ENCODE assay signal across 16 mouse cellular contexts in the genomic region with DNA sequence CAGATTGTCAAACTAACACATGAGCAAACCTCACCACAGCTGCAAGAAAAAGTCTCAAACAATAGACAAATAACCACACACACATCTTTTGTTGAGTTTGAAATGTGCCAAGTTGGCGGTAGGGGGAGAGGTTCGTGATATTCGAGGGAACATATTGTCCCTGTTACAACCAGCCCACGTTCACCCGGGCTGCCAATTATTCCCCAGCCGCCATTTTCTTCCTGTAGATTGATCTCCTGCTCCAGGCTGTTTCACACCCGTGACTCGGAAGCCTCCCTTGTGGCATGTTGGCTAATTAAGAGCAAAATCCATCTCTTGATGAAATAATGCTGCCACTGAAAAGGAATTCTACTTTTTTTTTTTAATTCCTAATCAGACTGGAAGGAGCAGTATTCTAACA.
DNase-seq lines count a peak whose midpoint lies in the region; ATAC-seq lines count a peak whose summit lies in the region.
"Had no signal": no experiment of that assay in that cellular context is flagged by ENCODE, and none has a peak within 500 bp of the region (broad histone marks: within the 10 kb centered on the region; RNA-seq: fewer than 3 reads in every experiment).

No protein-coding gene starts in this region.

- no peaks in the 10 kb centered on the region for H3K9me3 ChIP-seq in forebrain, embryonic 12.5 days
- no peaks in the 10 kb centered on the region for H3K9me3 ChIP-seq in hindbrain, embryonic 14.5 days (ENCODE audit: control insufficient read depth, low read length)
- H3K9me3 ChIP-seq: G1E; limb, embryonic 12.5 days had no signal

- peak; percentile 70; the same call in 1 of the 2 replicates for ATAC-seq in forebrain, embryonic 12.5 days (ENCODE audit: low FRiP score)
- peak; percentile 59 for ATAC-seq in hindbrain, embryonic 14.5 days (ENCODE audit: low FRiP score)
- ATAC-seq: intestine, embryonic 16.5 days had no signal

- peak; percentile 13 to 38 for DNase-seq in left cerebral cortex, postnatal 14 days (ENCODE audit: low spot score in 2 of 2)
- DNase-seq in left cerebral cortex, adult 11 months (ENCODE audit: low spot score) = no peak
- DNase-seq in hindbrain, embryonic 14.5 days (ENCODE audit: low spot score) = peak; percentile 67
- peak; percentile 26 for DNase-seq in layer of hippocampus, postnatal 36 days
- DNase-seq in spleen, postnatal 4 days (ENCODE audit: low spot score in 2 of 2) = no peak
- no peak for DNase-seq in adrenal gland, postnatal 4 days (ENCODE audit: low spot score in 2 of 2)
- no peak for DNase-seq in testis, postnatal 14 days (ENCODE audit: low spot score)
- DNase-seq: adrenal gland, postnatal 25 days; cerebellum, adult 11-12 months; heart, postnatal 14 days; kidney, postnatal 25 days; lung, postnatal 36 days had no signal

- no peaks in the 10 kb centered on the region for H3K36me3 ChIP-seq in forebrain, embryonic 12.5 days (replicated peaks)
- no peaks in the 10 kb centered on the region for H3K36me3 ChIP-seq in hindbrain, embryonic 14.5 days (replicated peaks; ENCODE audit: control insufficient read depth, insufficient read depth)
- H3K36me3 ChIP-seq: G1E; limb, embryonic 12.5 days had no signal

- no peak overlapping the region for H3K4me3 ChIP-seq in forebrain, embryonic 12.5 days (replicated peaks)
- H3K4me3 ChIP-seq in hindbrain, embryonic 14.5 days (replicated peaks; ENCODE audit: low read length) = no peak overlapping the region
- H3K4me3 ChIP-seq: limb, embryonic 12.5 days had no signal

- H3K27ac ChIP-seq in forebrain, embryonic 12.5 days = 0 out of 2 replicates have a peak overlapping the region, but pooled peaks have one; percentile 76
- peak overlapping the region; percentile 70; the same call in 1 of the 2 replicates for H3K27ac ChIP-seq in hindbrain, embryonic 14.5 days
- H3K27ac ChIP-seq: limb, embryonic 12.5 days had no signal

- no peak overlapping the region for H3K9ac ChIP-seq in forebrain, embryonic 12.5 days
- no peak overlapping the region; the same call in 1 of the 2 replicates for H3K9ac ChIP-seq in hindbrain, embryonic 14.5 days
- H3K9ac ChIP-seq: limb, embryonic 12.5 days had no signal

- intact Hi-C loops in left cerebral cortex, postnatal 14 days (cut with DNase I) = no loop called here

- peaks cover 3% of the 10 kb centered on the region; the same call in 1 of the 2 replicates for H3K4me1 ChIP-seq in forebrain, embryonic 12.5 days
- peaks cover 10% of the 10 kb centered on the region for H3K4me1 ChIP-seq in hindbrain, embryonic 14.5 days (replicated peaks; ENCODE audit: control insufficient read depth, insufficient read depth, low read length)

- H3K27me3 ChIP-seq in forebrain, embryonic 12.5 days = no peaks in the 10 kb centered on the region
- no peaks in the 10 kb centered on the region for H3K27me3 ChIP-seq in hindbrain, embryonic 14.5 days (ENCODE audit: control insufficient read depth, insufficient read depth, low read length)

- peak overlapping the region; percentile 30; the same call in 1 of the 2 replicates for H3K4me2 ChIP-seq in forebrain, embryonic 12.5 days
- peak overlapping the region; percentile 45 for H3K4me2 ChIP-seq in hindbrain, embryonic 14.5 days (replicated peaks)
- H3K4me2 ChIP-seq: limb, embryonic 12.5 days had no signal

- WGBS in forebrain, embryonic 12.5 days = 41% methylated on average over 8 of the region's 8 CpGs
- 36% methylated on average over 8 of the region's 8 CpGs for WGBS in hindbrain, embryonic 14.5 days

Comparison
In these comparisons a context has a peak if more than half of its experiments do, and no peak if none do; other contexts are left out.
1. DNase-seq: peak in left cerebral cortex, postnatal 14 days (2 of 2), hindbrain, embryonic 14.5 days (single experiment) and layer of hippocampus, postnatal 36 days (2 of 2); none in left cerebral cortex, adult 11 months (single experiment), spleen, postnatal 4 days (0 of 2), adrenal gland, postnatal 4 days (0 of 2) and testis, postnatal 14 days (single experiment).